Mouse (Mus musculus) embryonic facial prominence, embryonic 11.5 days (tissue): Measurements from ENCODE around the gene Sytl3. TPM values are rescaled to one million over a fixed set of nuclear protein-coding genes. Genes with fewer than 3 reads are reported as not detected.
A peak's percentile ranks its signal among the peaks of the same experiment; 100 is the strongest.
"Not testable (repeated sequence)": the region's sequence is repeated elsewhere in the genome, so short reads cannot be mapped to it uniquely, and the experiment has no call there.

Experiments
- ATAC-seq: fragments of 200-750 bp; cut with Nextera tagmentation; replicated peaks from 2 replicates; pipeline ENCODE4 v1.8.0; 2017; ENCODE audit warnings: low read depth; ENCODE audit not compliant: insufficient number of reproducible peaks, low FRiP score, low TSS enrichment
- DNase-seq: peaks from one replicate; pipeline ENCODE4 v3.0.0-alpha.2; 2015; ENCODE audit warnings: low spot score
- H3K27ac ChIP-seq: fragments of 300-500 bp; sonication (generic); replicated peaks from 2 replicates; pipeline ENCODE4 v1.5.1; 2014; ENCODE audit warnings: mild to moderate bottlenecking, low read depth, low read length, control low read depth
- H3K27me3 ChIP-seq: fragments of 300-500 bp; sonication (generic); 2 replicates; pipeline ENCODE4 v1.6.1; 2014; ENCODE audit warnings: mild to moderate bottlenecking, low read length, moderate library complexity, mixed read lengths; ENCODE audit not compliant: control insufficient read depth, insufficient read depth
- H3K36me3 ChIP-seq: fragments of 300-500 bp; sonication (generic); replicated peaks from 2 replicates; pipeline ENCODE4 v1.6.1; 2014; ENCODE audit warnings: low read depth, mild to moderate bottlenecking, low read length, moderate library complexity, mixed read lengths; ENCODE audit not compliant: control insufficient read depth, insufficient read depth
- H3K4me1 ChIP-seq: fragments of 300-500 bp; sonication (generic); 2 replicates; pipeline ENCODE4 v1.6.1; 2014; ENCODE audit warnings: low read length, mixed read lengths; ENCODE audit not compliant: control insufficient read depth, insufficient read depth
- H3K4me2 ChIP-seq: fragments of 300-500 bp; sonication (generic); 2 replicates; pipeline ENCODE4 v1.6.1; 2014; ENCODE audit warnings: low read depth, mild to moderate bottlenecking, control low read depth, low read length, moderate library complexity
- H3K4me3 ChIP-seq: fragments of 300-500 bp; sonication (generic); 2 replicates; pipeline ENCODE4 v1.5.1; 2014; ENCODE audit warnings: low read depth, low read length, control low read depth
- H3K9ac ChIP-seq: fragments of 300-500 bp; sonication (generic); replicated peaks from 2 replicates; pipeline ENCODE4 v1.6.1; 2014; ENCODE audit warnings: mild to moderate bottlenecking, control low read depth, low read length
- H3K9me3 ChIP-seq: fragments of 300-500 bp; sonication (generic); replicated peaks from 2 replicates; pipeline ENCODE4 v1.6.1; 2016; ENCODE audit warnings: mild to moderate bottlenecking, low read length, inconsistent platforms, mixed read lengths; ENCODE audit not compliant: control insufficient read depth
- WGBS: fragments of 180-500 bp; shearing (Covaris S2); extraction: QIAGEN DNeasy Blood & Tissue Kit; methylation state at CpG from one replicate; pipeline ENCODE4 v1.1.7; 2014; 5-methylcytosine and 5-hydroxymethylcytosine counted together
- polyA plus RNA-seq: library from polyadenylated mRNA; unstranded; fragments of >200 nt; fragmentation: Nextera tagmentation; extraction: Ambion mirVana; gene quantifications from 2 replicates; pipeline ENCODE4 v1.2.1, GENCODE M21; 2014

Sytl3 gene
- polyA plus RNA-seq, 1 experiment from 2014 or later: not detected

- not testable (repeated sequence) for H3K4me1 ChIP-seq, H3K27me3 ChIP-seq, H3K9ac ChIP-seq, ATAC-seq, DNase-seq, H3K36me3 ChIP-seq, H3K4me2 ChIP-seq, H3K4me3 ChIP-seq, H3K27ac ChIP-seq, H3K9me3 ChIP-seq
- WGBS: 47% methylated on average over 3 of the region's 3 CpGs
Measured at GRCm38 (mm10) chr17:6662840-6663239, 3.9 kb downstream of the Sytl3 start.

GRCm38 (mm10) chr17:6665389-6665788, 6.5 kb downstream of the Sytl3 start:
- not testable (repeated sequence) for H3K27me3 ChIP-seq, H3K36me3 ChIP-seq, H3K9me3 ChIP-seq, DNase-seq, H3K27ac ChIP-seq, ATAC-seq, H3K9ac ChIP-seq, H3K4me3 ChIP-seq, H3K4me2 ChIP-seq, H3K4me1 ChIP-seq
- WGBS: 86% methylated on average over 4 of the region's 5 CpGs

- DNase-seq, H3K27me3 ChIP-seq, H3K36me3 ChIP-seq, H3K9ac ChIP-seq, H3K4me3 ChIP-seq, ATAC-seq, H3K27ac ChIP-seq, H3K4me1 ChIP-seq, H3K9me3 ChIP-seq, H3K4me2 ChIP-seq: not testable (repeated sequence)
- WGBS: no CpG with 5 or more reads among the region's 6 CpGs
Measured at GRCm38 (mm10) chr17:6668522-6668921, 9.6 kb downstream of the Sytl3 start.

GRCm38 (mm10) chr17:6674297-6674696, 15.4 kb downstream of the Sytl3 start:
- not testable (repeated sequence) for H3K27me3 ChIP-seq, H3K27ac ChIP-seq, DNase-seq, H3K4me2 ChIP-seq, ATAC-seq, H3K9me3 ChIP-seq, H3K4me3 ChIP-seq, H3K36me3 ChIP-seq, H3K4me1 ChIP-seq, H3K9ac ChIP-seq
- 46% methylated on average over 5 of the region's 5 CpGs for WGBS

GRCm38 (mm10) chr17:6678063-6678462, 19.2 kb downstream of the Sytl3 start:
- H3K4me1 ChIP-seq, H3K9ac ChIP-seq, H3K4me3 ChIP-seq, H3K27me3 ChIP-seq, DNase-seq, H3K4me2 ChIP-seq, H3K27ac ChIP-seq, H3K36me3 ChIP-seq, ATAC-seq, H3K9me3 ChIP-seq: not testable (repeated sequence)
- no CpG with 5 or more reads among the region's 2 CpGs for WGBS

- H3K4me3 ChIP-seq, ATAC-seq, H3K4me2 ChIP-seq, H3K4me1 ChIP-seq, H3K27ac ChIP-seq, DNase-seq, H3K27me3 ChIP-seq, H3K9ac ChIP-seq, H3K36me3 ChIP-seq, H3K9me3 ChIP-seq: not testable (repeated sequence)
- WGBS: 69% methylated on average over 4 of the region's 4 CpGs
Measured at GRCm38 (mm10) chr17:6681721-6682120, 22.8 kb downstream of the Sytl3 start.

- not testable (repeated sequence) for DNase-seq, H3K27ac ChIP-seq, H3K4me2 ChIP-seq, ATAC-seq, H3K36me3 ChIP-seq, H3K27me3 ChIP-seq, H3K4me1 ChIP-seq, H3K9me3 ChIP-seq, H3K9ac ChIP-seq, H3K4me3 ChIP-seq
- no CpG with 5 or more reads among the region's 5 CpGs for WGBS
Measured at GRCm38 (mm10) chr17:6683702-6684101, 24.8 kb downstream of the Sytl3 start.

- H3K9ac ChIP-seq, H3K27ac ChIP-seq, H3K4me1 ChIP-seq, H3K36me3 ChIP-seq, H3K4me3 ChIP-seq, H3K27me3 ChIP-seq, H3K9me3 ChIP-seq, H3K4me2 ChIP-seq, DNase-seq: not testable (repeated sequence)
- ATAC-seq: peak; percentile 80; the same call in 1 of the 2 replicates
- no CpG with 5 or more reads among the region's 4 CpGs for WGBS
Measured at GRCm38 (mm10) chr17:6684464-6685287, 25.8 kb downstream of the Sytl3 start.
